Mouse (Mus musculus): ENCODE measurements around the gene Arhgap19. TPM values are rescaled to one million over a fixed set of nuclear protein-coding genes. Genes with fewer than 3 reads are reported as not detected.

The Arhgap19 gene
- polyA plus RNA-seq, 1 experiment, result 8.5 TPM

DNA sequence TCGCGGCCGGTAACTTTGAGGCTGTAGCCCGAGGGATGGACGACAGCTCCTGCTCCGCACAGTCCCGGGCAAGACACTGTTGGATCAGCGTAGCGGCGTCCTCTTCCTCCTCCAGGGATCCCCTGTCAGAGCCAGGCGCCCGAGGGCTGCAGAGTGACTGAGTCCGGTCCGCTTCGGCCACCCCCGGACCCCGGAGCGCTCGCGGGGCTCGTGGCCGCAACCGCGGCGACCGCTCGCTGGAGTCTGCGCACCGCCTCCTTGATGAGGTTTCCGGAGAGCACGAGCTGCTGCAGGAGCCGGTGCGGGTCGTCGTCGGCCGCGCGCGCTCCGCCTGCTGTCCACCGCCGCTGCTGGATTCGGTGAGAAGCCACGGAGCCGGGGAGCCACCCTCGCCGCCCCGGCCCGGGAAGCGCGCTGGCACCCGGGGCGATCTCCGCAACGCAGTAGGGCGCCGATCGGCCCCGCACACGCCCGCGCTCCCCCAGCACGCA lies 45.3 kb upstream of the Arhgap19 start:
- TF ChIP-seq POLR2A (IDR thresholded peaks at IDR 0.05; ENCODE audit: low read depth, low read length) (no peak), CTCF (IDR thresholded peaks at IDR 0.05; ENCODE audit: extremely low read depth, insufficient read depth, insufficient read length, insufficient replicate concordance) (no peak)
- Histone ChIP-seq H3K36me3 (ENCODE audit: control insufficient read depth, insufficient read depth, low read length) (no peaks in the 10 kb centered on the region), H3K27ac (ENCODE audit: insufficient read depth, low read length) (peak overlapping the region; percentile 97; the same call in 1 of the 2 replicates), H3K27me3 (ENCODE audit: control insufficient read depth, insufficient read depth, low read length) (peaks cover 3% of the 10 kb centered on the region; the same call in 1 of the 2 replicates), H3K4me3 (ENCODE audit: extremely low read depth, insufficient read depth, insufficient read length) (peak overlapping the region; percentile 63), H3K4me1 (ENCODE audit: control insufficient read depth, insufficient read depth, insufficient read length) (peaks cover 12% of the 10 kb centered on the region; the same call in 1 of the 2 replicates)
- WGBS, result under 1% methylated on average over 64 of the region's 64 CpGs
- DNase-seq (ENCODE audit: low read depth in 1 of 2, low spot score in 2 of 2), result peak in 1 of 2 experiments; percentile 30

DNA sequence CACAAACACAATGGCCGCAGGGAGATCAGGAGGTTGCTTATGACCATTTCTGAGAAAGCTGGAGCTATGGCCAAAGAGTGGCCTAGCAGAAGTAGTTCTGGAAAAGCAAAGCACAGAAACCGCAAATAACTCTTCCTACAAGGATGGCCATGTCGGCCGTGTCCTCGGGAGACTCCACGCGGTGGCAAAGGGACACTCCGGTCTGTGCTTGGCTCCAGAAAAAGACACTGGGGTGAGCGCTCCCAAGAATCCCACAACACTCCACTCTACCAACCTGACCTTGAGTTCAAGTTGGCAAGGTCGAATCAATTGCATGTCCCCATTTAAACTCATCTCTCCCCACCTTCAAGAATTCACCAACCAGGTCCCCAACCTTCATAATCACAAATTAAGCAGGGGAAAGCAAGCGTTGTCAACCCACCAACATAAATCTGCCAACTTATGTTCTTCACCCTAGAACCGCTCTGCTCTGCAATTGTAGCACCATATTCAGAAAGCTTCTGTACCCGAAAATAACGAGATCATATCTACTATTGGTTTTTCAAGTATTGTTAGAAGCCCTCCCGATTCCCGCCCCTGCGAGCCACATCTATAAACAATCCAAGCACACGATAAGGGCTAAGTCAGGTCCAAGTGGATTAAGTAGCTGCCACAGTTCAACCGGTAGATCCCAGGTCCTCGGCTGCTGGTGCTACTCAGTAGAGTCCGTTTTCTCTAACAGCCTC lies 44.7 kb upstream of the Arhgap19 start:
- TF ChIP-seq CTCF (IDR thresholded peaks at IDR 0.05; ENCODE audit: extremely low read depth, insufficient read depth, insufficient read length, insufficient replicate concordance) (no peak), POLR2A (IDR thresholded peaks at IDR 0.05; ENCODE audit: low read depth, low read length) (no peak)
- Histone ChIP-seq H3K36me3 (ENCODE audit: control insufficient read depth, insufficient read depth, low read length) (no peaks in the 10 kb centered on the region), H3K4me3 (ENCODE audit: extremely low read depth, insufficient read depth, insufficient read length) (peak overlapping the region; percentile 63), H3K4me1 (ENCODE audit: control insufficient read depth, insufficient read depth, insufficient read length) (peaks cover 12% of the 10 kb centered on the region; the same call in 1 of the 2 replicates), H3K27me3 (ENCODE audit: control insufficient read depth, insufficient read depth, low read length) (peaks cover 3% of the 10 kb centered on the region; the same call in 1 of the 2 replicates), H3K27ac (ENCODE audit: insufficient read depth, low read length) (no peak overlapping the region)
- 16% methylated on average over 21 of the region's 21 CpGs for WGBS
- DNase-seq (ENCODE audit: low read depth in 1 of 2, low spot score in 2 of 2), result no peak

DNA sequence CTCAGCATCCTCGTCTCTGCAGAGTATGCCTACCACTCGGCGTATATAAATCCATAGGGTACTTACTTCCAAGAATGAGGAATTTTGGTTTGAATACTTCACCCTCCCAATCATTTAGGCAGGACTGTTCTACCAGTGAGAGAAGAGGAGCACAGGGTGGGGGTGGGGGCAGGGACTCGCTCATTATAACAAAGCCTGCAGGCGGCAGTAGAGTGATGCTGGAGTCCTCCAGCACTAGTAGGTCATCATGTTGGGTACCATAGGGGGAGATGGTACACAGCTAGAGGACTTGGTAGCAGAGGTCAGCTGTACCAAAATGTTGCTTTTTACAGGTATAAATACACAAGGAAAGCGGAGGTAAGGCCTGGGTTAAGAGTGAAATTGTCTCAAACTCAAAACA lies 42.5 kb upstream of the Arhgap19 start:
- Histone ChIP-seq H3K4me1 (ENCODE audit: control insufficient read depth, insufficient read depth, insufficient read length) (peaks cover 6% of the 10 kb centered on the region; the same call in 1 of the 2 replicates), H3K27me3 (ENCODE audit: control insufficient read depth, insufficient read depth, low read length) (peaks cover 3% of the 10 kb centered on the region; the same call in 1 of the 2 replicates), H3K27ac (ENCODE audit: insufficient read depth, low read length) (no peak overlapping the region), H3K4me3 (ENCODE audit: extremely low read depth, insufficient read depth, insufficient read length) (no peak overlapping the region), H3K36me3 (ENCODE audit: control insufficient read depth, insufficient read depth, low read length) (no peaks in the 10 kb centered on the region)
- peak in 1 of 2 experiments; percentile 11 for DNase-seq (ENCODE audit: low read depth in 1 of 2, low spot score in 2 of 2)
- WGBS, result 79% methylated on average over 6 of the region's 6 CpGs
- peak; percentile 36; the same call in 1 of the 2 replicates for TF ChIP-seq CTCF (IDR thresholded peaks at IDR 0.05; ENCODE audit: extremely low read depth, insufficient read depth, insufficient read length, insufficient replicate concordance)
- no peak for TF ChIP-seq POLR2A (IDR thresholded peaks at IDR 0.05; ENCODE audit: low read depth, low read length)

DNA sequence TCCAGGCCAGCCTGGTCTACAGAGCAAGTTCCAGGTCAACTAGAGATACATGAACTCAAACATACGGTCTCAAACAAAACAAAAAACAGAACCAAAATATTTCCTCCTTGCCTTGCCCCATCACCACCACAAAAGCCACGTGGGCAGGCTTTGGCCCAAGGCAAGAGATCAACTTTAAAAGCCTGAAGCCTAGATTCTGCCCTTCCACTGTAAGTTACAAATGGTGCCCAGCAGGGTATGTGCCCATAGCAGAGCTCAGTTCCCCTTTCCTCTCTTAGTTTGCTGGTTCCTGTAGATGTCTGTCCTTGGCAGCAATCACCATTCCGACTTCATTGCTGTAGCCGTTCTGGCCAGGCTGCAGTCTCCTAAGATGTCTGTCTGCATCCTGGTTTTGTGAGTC lies 40.9 kb upstream of the Arhgap19 start:
- TF ChIP-seq POLR2A (IDR thresholded peaks at IDR 0.05; ENCODE audit: low read depth, low read length) (no peak), CTCF (IDR thresholded peaks at IDR 0.05; ENCODE audit: extremely low read depth, insufficient read depth, insufficient read length, insufficient replicate concordance) (no peak)
- WGBS, result 49% methylated on average over 4 of the region's 4 CpGs
- Histone ChIP-seq H3K4me1 (ENCODE audit: control insufficient read depth, insufficient read depth, insufficient read length) (peaks cover 6% of the 10 kb centered on the region; the same call in 1 of the 2 replicates), H3K36me3 (ENCODE audit: control insufficient read depth, insufficient read depth, low read length) (no peaks in the 10 kb centered on the region), H3K27me3 (ENCODE audit: control insufficient read depth, insufficient read depth, low read length) (peaks cover 3% of the 10 kb centered on the region; the same call in 1 of the 2 replicates), H3K27ac (ENCODE audit: insufficient read depth, low read length) (no peak overlapping the region), H3K4me3 (ENCODE audit: extremely low read depth, insufficient read depth, insufficient read length) (no peak overlapping the region)
- DNase-seq (ENCODE audit: low read depth in 1 of 2, low spot score in 2 of 2), result no peak

DNA sequence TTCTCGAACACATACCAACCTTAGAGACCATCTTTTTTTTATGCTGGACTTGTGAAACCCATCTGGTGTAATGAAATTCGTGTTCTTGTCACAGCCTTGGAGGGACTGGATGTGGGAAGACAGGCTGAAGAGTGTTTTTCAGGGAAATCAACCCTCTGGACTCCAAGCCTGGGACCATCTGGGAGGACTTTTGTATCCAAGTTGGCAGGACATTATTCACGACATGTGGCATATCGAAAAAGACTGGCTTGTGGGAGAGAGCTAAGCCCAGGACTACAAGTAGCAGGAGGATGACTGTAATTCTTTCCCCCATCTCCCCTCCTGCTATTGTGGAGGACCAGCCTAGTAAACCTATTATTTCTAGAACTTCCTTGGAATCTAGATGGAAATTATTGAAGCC lies 40.3 kb upstream of the Arhgap19 start:
- no peak overlapping the region for H3K4me3 ChIP-seq (ENCODE audit: extremely low read depth, insufficient read depth, insufficient read length)
- no peak for DNase-seq (ENCODE audit: low read depth in 1 of 2, low spot score in 2 of 2)
- no peaks in the 10 kb centered on the region for H3K36me3 ChIP-seq (ENCODE audit: control insufficient read depth, insufficient read depth, low read length)
- peaks cover 3% of the 10 kb centered on the region; the same call in 1 of the 2 replicates for H3K27me3 ChIP-seq (ENCODE audit: control insufficient read depth, insufficient read depth, low read length)
- H3K4me1 ChIP-seq (ENCODE audit: control insufficient read depth, insufficient read depth, insufficient read length), result peaks cover 6% of the 10 kb centered on the region; the same call in 1 of the 2 replicates
- WGBS, result 91% methylated on average over 4 of the region's 4 CpGs
- no peak overlapping the region for H3K27ac ChIP-seq (ENCODE audit: insufficient read depth, low read length)
- TF ChIP-seq POLR2A (IDR thresholded peaks at IDR 0.05; ENCODE audit: low read depth, low read length) (no peak), CTCF (IDR thresholded peaks at IDR 0.05; ENCODE audit: extremely low read depth, insufficient read depth, insufficient read length, insufficient replicate concordance) (no peak)

DNA sequence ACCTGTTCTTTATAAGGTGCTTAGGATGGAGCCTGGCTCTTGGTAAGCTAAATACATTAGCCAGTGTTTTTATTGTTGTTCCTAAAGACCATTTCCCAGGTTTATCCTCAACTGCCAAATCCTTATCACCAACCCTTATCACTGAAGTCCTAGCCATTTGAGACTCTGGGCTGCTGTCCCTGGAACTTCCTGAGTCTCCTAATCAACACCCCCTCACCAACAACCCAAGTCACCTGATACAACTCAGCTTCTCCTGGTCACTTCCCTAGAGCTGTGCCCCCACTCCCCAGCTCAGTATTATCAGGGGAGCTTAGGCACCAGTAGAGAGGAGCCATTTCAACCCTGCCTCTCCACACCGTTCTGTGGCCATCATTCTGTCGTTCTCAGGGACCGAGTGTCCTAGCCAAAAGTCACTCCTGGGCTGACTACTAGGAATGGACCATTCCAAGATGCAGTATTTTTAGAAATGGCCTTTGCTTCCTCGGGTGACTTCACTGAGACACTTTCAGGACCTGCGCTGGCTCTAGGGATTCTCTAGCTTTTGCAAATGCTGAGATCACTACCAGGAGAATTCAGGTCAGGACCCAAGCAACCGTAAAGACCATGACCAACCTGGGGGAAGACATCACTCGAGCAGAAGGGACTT lies 39.4 kb upstream of the Arhgap19 start:
- no peak overlapping the region for H3K4me3 ChIP-seq (ENCODE audit: extremely low read depth, insufficient read depth, insufficient read length)
- H3K36me3 ChIP-seq (ENCODE audit: control insufficient read depth, insufficient read depth, low read length), result no peaks in the 10 kb centered on the region
- DNase-seq (ENCODE audit: low read depth in 1 of 2, low spot score in 2 of 2), result no peak
- H3K27me3 ChIP-seq (ENCODE audit: control insufficient read depth, insufficient read depth, low read length), result no peaks in the 10 kb centered on the region
- no peaks in the 10 kb centered on the region; the same call in 1 of the 2 replicates for H3K4me1 ChIP-seq (ENCODE audit: control insufficient read depth, insufficient read depth, insufficient read length)
- no peak for TF ChIP-seq POLR2A (IDR thresholded peaks at IDR 0.05; ENCODE audit: low read depth, low read length)
- no peak for TF ChIP-seq CTCF (IDR thresholded peaks at IDR 0.05; ENCODE audit: extremely low read depth, insufficient read depth, insufficient read length, insufficient replicate concordance)
- H3K27ac ChIP-seq (ENCODE audit: insufficient read depth, low read length), result no peak overlapping the region
- 81% methylated on average over 7 of the region's 7 CpGs for WGBS

Data from spleen, adult 2 months (tissue).